Mouse (Mus musculus) MEL (cell line): ENCODE measurements around the gene C3. TPM values are rescaled to one million over a fixed set of nuclear protein-coding genes. Genes with fewer than 3 reads are reported as not detected.

ENCODE experiments used
- DNase-seq: peaks from one replicate; pipeline ENCODE4 v3.0.0; 2011; ENCODE audit warnings: low read depth, low spot score
- H3K27ac ChIP-seq: 2 replicates; pipeline ENCODE4 v1.5.1; 2012; ENCODE audit warnings: low read depth, mild to moderate bottlenecking, control low read depth, low read length, moderate library complexity; ENCODE audit not compliant: control insufficient read depth
- H3K27me3 ChIP-seq, 2 experiments: fragments of 150-350 bp in 1 of 2; sonication (generic) in 1 of 2; 2 replicates each; pipeline ENCODE4 v1.6.1; 2012; ENCODE audit warnings: low read length in 2 of 2, mild to moderate bottlenecking in 2 of 2, improper control_type of control experiment in 1 of 2, moderate library complexity in 1 of 2; ENCODE audit not compliant: insufficient read depth in 2 of 2, control insufficient read depth in 1 of 2
- H3K36me3 ChIP-seq, 2 experiments: 2 replicates each; pipeline ENCODE4 v1.6.1; 2012 to 2014; ENCODE audit warnings: low read length in 2 of 2, improper control_type of control experiment in 1 of 2, inconsistent platforms in 1 of 2, mild to moderate bottlenecking in 1 of 2; ENCODE audit not compliant: insufficient read depth in 2 of 2, control insufficient read depth in 1 of 2
- H3K4me1 ChIP-seq, 2 experiments: fragments of 150-350 bp in 1 of 2; sonication (generic) in 1 of 2; 2 replicates each; pipeline ENCODE4 v1.6.1; 2012; ENCODE audit warnings: low read length in 2 of 2, improper control_type of control experiment in 1 of 2, mild to moderate bottlenecking in 1 of 2; ENCODE audit not compliant: insufficient read depth in 2 of 2, control insufficient read depth in 1 of 2
- H3K4me3 ChIP-seq, 2 experiments: fragments of 150-350 bp in 1 of 2; sonication (generic) in 1 of 2; 2 replicates each; pipeline ENCODE4 v1.5.1; 2012; ENCODE audit warnings: low read depth in 2 of 2, low read length in 2 of 2, mild to moderate bottlenecking in 2 of 2, moderate library complexity in 2 of 2, control low read depth in 1 of 2, improper control_type of control experiment in 1 of 2; ENCODE audit not compliant: control insufficient read depth in 1 of 2, insufficient read depth in 1 of 2
- H3K79me2 ChIP-seq: 2 replicates; pipeline ENCODE4 v1.6.1; 2012; ENCODE audit warnings: mild to moderate bottlenecking, low read length, moderate library complexity; ENCODE audit not compliant: control insufficient read depth, poor library complexity, insufficient read depth
- H3K9ac ChIP-seq: 2 replicates; pipeline ENCODE4 v1.6.1; 2012; ENCODE audit warnings: low read depth, mild to moderate bottlenecking, control low read depth, low read length, moderate library complexity; ENCODE audit not compliant: control insufficient read depth, poor library complexity, severe bottlenecking
- H3K9me3 ChIP-seq: fragments of 150-350 bp; sonication (generic); replicated peaks from 2 replicates; pipeline ENCODE4 v1.6.1; 2012; ENCODE audit warnings: mild to moderate bottlenecking, low read length, improper control_type of control experiment, moderate library complexity; ENCODE audit not compliant: insufficient read depth
- BHLHE40 ChIP-seq: IDR thresholded peaks from 2 replicates; pipeline ENCODE4 v1.6.1; 2012; ENCODE audit warnings: low read depth, mild to moderate bottlenecking, inconsistent platforms, low read length, improper control_type of control experiment, borderline replicate concordance
- CHD1 ChIP-seq: IDR thresholded peaks from 2 replicates; pipeline ENCODE4 v1.6.1; 2012; ENCODE audit warnings: low read depth, mild to moderate bottlenecking, inconsistent platforms, low read length, improper control_type of control experiment
- CHD2 ChIP-seq: IDR thresholded peaks from 2 replicates; pipeline ENCODE4 v1.6.1; 2011; ENCODE audit warnings: low read length, improper control_type of control experiment
- E2F4 ChIP-seq: IDR thresholded peaks from 2 replicates; pipeline ENCODE4 v1.6.1; 2011; ENCODE audit warnings: low read depth, low read length, improper control_type of control experiment, borderline replicate concordance
- ELF1 ChIP-seq: IDR thresholded peaks from 2 replicates; pipeline ENCODE4 v1.6.1; 2014; ENCODE audit warnings: low read depth, mild to moderate bottlenecking, inconsistent platforms, low read length, improper control_type of control experiment, moderate library complexity
- EP300 ChIP-seq, 2 experiments: IDR thresholded peaks; 2 replicates each; pipeline ENCODE4 v1.6.1; 2011; ENCODE audit warnings: improper control_type of control experiment in 2 of 2, low read length in 2 of 2, low read depth in 1 of 2, mild to moderate bottlenecking in 1 of 2
- ETS1 ChIP-seq: IDR thresholded peaks from 2 replicates; pipeline ENCODE4 v1.6.1; 2012; ENCODE audit warnings: low read depth, mild to moderate bottlenecking, inconsistent platforms, low read length, improper control_type of control experiment, moderate library complexity
- GABPA ChIP-seq: IDR thresholded peaks from 2 replicates; pipeline ENCODE4 v1.6.1; 2012; ENCODE audit warnings: low read depth, mild to moderate bottlenecking, inconsistent platforms, low read length, improper control_type of control experiment, moderate library complexity
- GATA1 ChIP-seq: IDR thresholded peaks from 2 replicates; pipeline ENCODE4 v1.6.1; 2011; ENCODE audit warnings: low read depth, low read length, improper control_type of control experiment
- JUND ChIP-seq: IDR thresholded peaks from 2 replicates; pipeline ENCODE4 v1.6.1; 2011; ENCODE audit warnings: low read depth, mild to moderate bottlenecking, improper control_type of control experiment, low read length
- KAT2A ChIP-seq: conservative IDR thresholded peaks from 2 replicates; pipeline ENCODE4 v1.6.1; 2012; ENCODE audit warnings: low read depth, low read length, improper control_type of control experiment, inconsistent platforms
- MAFK ChIP-seq: IDR thresholded peaks from 2 replicates; pipeline ENCODE4 v1.6.1; 2011; ENCODE audit warnings: low read depth, mild to moderate bottlenecking, low read length, improper control_type of control experiment, borderline replicate concordance
- MAX ChIP-seq: IDR thresholded peaks from 2 replicates; pipeline ENCODE4 v1.6.1; 2011; ENCODE audit warnings: low read length, improper control_type of control experiment
- MAZ ChIP-seq: IDR thresholded peaks from 2 replicates; pipeline ENCODE4 v1.6.1; 2012; ENCODE audit warnings: low read depth, mild to moderate bottlenecking, inconsistent platforms, low read length, improper control_type of control experiment
- MEF2A ChIP-seq: IDR thresholded peaks from 2 replicates; pipeline ENCODE4 v1.6.1; 2014; ENCODE audit warnings: low read depth, mild to moderate bottlenecking, inconsistent platforms, low read length, improper control_type of control experiment; ENCODE audit not compliant: poor library complexity, insufficient replicate concordance, severe bottlenecking; ENCODE audit errors: extremely low read depth
- MXI1 ChIP-seq: IDR thresholded peaks from 2 replicates; pipeline ENCODE4 v1.6.1; 2011; ENCODE audit warnings: mild to moderate bottlenecking, low read depth, low read length, improper control_type of control experiment
- MYB ChIP-seq: IDR thresholded peaks from 2 replicates; pipeline ENCODE4 v1.6.1; 2011; ENCODE audit warnings: mild to moderate bottlenecking, low read depth, low read length, improper control_type of control experiment
- MYC ChIP-seq: IDR thresholded peaks from 2 replicates; pipeline ENCODE4 v1.6.1; 2011; ENCODE audit warnings: low read depth, mild to moderate bottlenecking, low read length, improper control_type of control experiment, moderate library complexity
- NELFE ChIP-seq: IDR thresholded peaks from 2 replicates; pipeline ENCODE4 v1.6.1; 2011; ENCODE audit warnings: low read depth, low read length, improper control_type of control experiment
- POLR2A ChIP-seq, 2 experiments: IDR thresholded peaks; 2 replicates each; pipeline ENCODE4 v1.6.1; 2011 to 2012; ENCODE audit warnings: low read length in 2 of 2, mild to moderate bottlenecking in 2 of 2, control low read depth in 1 of 2, improper control_type of control experiment in 1 of 2, low read depth in 1 of 2, moderate library complexity in 1 of 2; ENCODE audit not compliant: control insufficient read depth in 1 of 2, insufficient read depth in 1 of 2, poor library complexity in 1 of 2
- POLR2AphosphoS2 ChIP-seq: IDR thresholded peaks from 2 replicates; pipeline ENCODE4 v1.6.1; 2011; ENCODE audit warnings: low read length, improper control_type of control experiment
- POLR2AphosphoS5 ChIP-seq: IDR thresholded peaks from 2 replicates; pipeline ENCODE4 v1.6.1; 2012; ENCODE audit warnings: low read depth, borderline replicate concordance, mild to moderate bottlenecking, inconsistent platforms, low read length, moderate library complexity, mixed read lengths
- RAD21 ChIP-seq: IDR thresholded peaks from 2 replicates; pipeline ENCODE4 v1.6.1; 2011; ENCODE audit warnings: mild to moderate bottlenecking, low read depth, low read length, improper control_type of control experiment
- RCOR1 ChIP-seq: IDR thresholded peaks from 2 replicates; pipeline ENCODE4 v1.6.1; 2012; ENCODE audit warnings: low read depth, mild to moderate bottlenecking, inconsistent platforms, low read length, improper control_type of control experiment
- SIN3A ChIP-seq: IDR thresholded peaks from 2 replicates; pipeline ENCODE4 v1.6.1; 2012; ENCODE audit warnings: low read length, improper control_type of control experiment, inconsistent platforms
- SMC3 ChIP-seq: IDR thresholded peaks from 2 replicates; pipeline ENCODE4 v1.6.1; 2011; ENCODE audit warnings: low read depth, low read length, improper control_type of control experiment
- TBP ChIP-seq: IDR thresholded peaks from 2 replicates; pipeline ENCODE4 v1.8.0; 2011; ENCODE audit warnings: low read depth, low read length, improper control_type of control experiment
- TCF12 ChIP-seq: IDR thresholded peaks from 2 replicates; pipeline ENCODE4 v1.6.1; 2014; ENCODE audit warnings: low read depth, mild to moderate bottlenecking, inconsistent platforms, low read length, improper control_type of control experiment, moderate library complexity
- UBTF ChIP-seq: IDR thresholded peaks from 2 replicates; pipeline ENCODE4 v1.6.1; 2012; ENCODE audit warnings: low read depth, mild to moderate bottlenecking, inconsistent platforms, low read length, improper control_type of control experiment, moderate library complexity, borderline replicate concordance; ENCODE audit not compliant: insufficient read depth
- USF1 ChIP-seq: IDR thresholded peaks from 2 replicates; pipeline ENCODE4 v1.6.1; 2014; ENCODE audit warnings: low read depth, mild to moderate bottlenecking, inconsistent platforms, low read length, improper control_type of control experiment, moderate library complexity
- USF2 ChIP-seq, 2 experiments: IDR thresholded peaks; 2 replicates each; pipeline ENCODE4 v1.6.1; 2011 to 2012; ENCODE audit warnings: improper control_type of control experiment in 2 of 2, low read length in 2 of 2, borderline replicate concordance in 1 of 2, inconsistent platforms in 1 of 2, low read depth in 1 of 2, mild to moderate bottlenecking in 1 of 2; ENCODE audit not compliant: insufficient read depth in 1 of 2
- ZC3H11A ChIP-seq: IDR thresholded peaks from 2 replicates; pipeline ENCODE4 v1.6.1; 2012; ENCODE audit warnings: low read depth, mild to moderate bottlenecking, inconsistent platforms, low read length, improper control_type of control experiment
- ZKSCAN1 ChIP-seq: IDR thresholded peaks from 2 replicates; pipeline ENCODE4 v1.6.1; 2012; ENCODE audit warnings: low read depth, mild to moderate bottlenecking, inconsistent platforms, low read length, improper control_type of control experiment, moderate library complexity
- ZMIZ1 ChIP-seq: IDR thresholded peaks from 2 replicates; pipeline ENCODE4 v1.6.1; 2012; ENCODE audit warnings: low read depth, mild to moderate bottlenecking, inconsistent platforms, low read length, improper control_type of control experiment, moderate library complexity
- ZNF384 ChIP-seq: IDR thresholded peaks from 2 replicates; pipeline ENCODE4 v1.6.1; 2012; ENCODE audit warnings: low read depth, mild to moderate bottlenecking, inconsistent platforms, low read length, improper control_type of control experiment
- polyA plus RNA-seq, 2 experiments: library from polyadenylated mRNA; stranded (reverse) in 1 of 2; unstranded in 1 of 2; fragments of >175 nt in 1 of 2; fragments of >200 nt in 1 of 2; gene quantifications; 2 replicates each; pipeline versions ENCODE4 v1.2.1 to v1.2.4; 2012; ENCODE audit warnings: low replicate concordance in 2 of 2, low read depth in 1 of 2; ENCODE audit not compliant: insufficient read length in 2 of 2, insufficient read depth in 1 of 2, missing spikeins in 1 of 2
- total RNA-seq: library from RNA; depleted of rRNA; stranded (reverse); fragments of 300-350 nt; gene quantifications from 2 replicates; pipeline ENCODE4 v1.2.3, GENCODE M21; 2012

Gene C3
- total and polyA plus RNA-seq, 3 experiments = 0.35 to 3.2 TPM; not detected in 1

DNA sequence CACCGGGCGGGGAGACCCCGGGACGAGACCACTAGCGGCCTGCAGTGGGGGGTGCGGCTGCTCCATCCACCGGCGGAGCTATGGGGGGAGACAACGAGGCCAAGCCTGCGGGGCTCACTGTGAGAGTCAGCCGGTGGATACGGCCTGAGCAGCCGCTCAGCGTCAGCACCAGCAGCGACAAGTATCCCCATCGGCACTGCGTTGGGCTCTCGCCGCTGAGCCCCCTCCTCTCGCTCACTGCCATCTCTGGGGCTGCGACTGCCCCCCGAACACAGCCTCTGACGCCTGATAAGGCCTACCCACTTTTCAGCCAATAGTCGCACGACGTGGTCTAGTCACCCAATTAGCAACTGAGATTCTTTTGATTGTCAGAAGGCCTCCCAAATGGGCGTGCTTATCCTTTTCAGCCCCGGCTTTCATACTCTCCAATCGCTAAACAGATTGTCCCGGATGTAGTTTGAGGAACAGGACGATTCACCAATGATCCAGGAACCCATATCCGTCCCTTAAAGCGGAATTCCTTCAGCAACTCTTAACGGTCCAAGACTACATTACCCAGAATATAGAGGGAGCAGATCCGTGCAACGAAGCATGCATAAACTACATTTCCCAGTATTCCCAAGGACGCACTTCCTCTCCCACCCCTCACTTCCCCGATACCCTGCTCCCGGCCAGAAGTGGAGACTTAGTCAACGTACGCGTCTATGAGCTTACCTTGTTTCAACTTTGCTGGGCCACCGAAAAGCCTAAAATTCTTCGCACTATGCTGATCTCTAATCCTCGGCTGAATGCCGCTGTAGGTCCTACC, 19.7 kb upstream of the C3 start:
- H3K36me3 ChIP-seq = peaks cover 0 to 11% of the 10 kb centered on the region in 2 experiments; a peak in 2 of 4 replicates
- no peaks in the 10 kb centered on the region for H3K9me3 ChIP-seq
- H3K9ac ChIP-seq = peak overlapping the region; percentile 87
- peak overlapping the region; percentile 85 to 91 for H3K4me3 ChIP-seq
- H3K27ac ChIP-seq = peak overlapping the region; percentile 81
- H3K79me2 ChIP-seq = peaks cover 13% of the 10 kb centered on the region
- peaks cover 0 to 24% of the 10 kb centered on the region in 2 experiments; a peak in 2 of 4 replicates for H3K4me1 ChIP-seq
- DNase-seq = peak; percentile 100
- no peaks in the 10 kb centered on the region for H3K27me3 ChIP-seq
- TF ChIP-seq TBP = peak; percentile 68; the same call in 1 of the 2 replicates
- no peak for TF ChIP-seq MEF2A
- peak; percentile 99 for TF ChIP-seq CHD1
- no peak for TF ChIP-seq UBTF
- peak; percentile 25; the same call in 1 of the 2 replicates for TF ChIP-seq ZMIZ1
- peak; percentile 73 for TF ChIP-seq MYC
- TF ChIP-seq ELF1 = peak; percentile 95
- TF ChIP-seq SMC3 = no peak
- TF ChIP-seq MYB = no peak
- no peak; the same call in 1 of the 2 replicates for TF ChIP-seq JUND
- TF ChIP-seq MAFK = no peak
- peak; percentile 52; the same call in 1 of the 2 replicates for TF ChIP-seq MAZ
- 0 out of 2 replicates have a peak, but pooled peaks have one; percentile 15 for TF ChIP-seq ETS1
- TF ChIP-seq MAX = no peak
- peak; percentile 99 for TF ChIP-seq KAT2A
- TF ChIP-seq ZNF384 = no peak
- TF ChIP-seq EP300 (IDR thresholded peaks at IDR 0.05; ENCODE audit: low read depth in 1 of 2, low read length in 2 of 2) = 0 out of 4 replicates have a peak, but pooled peaks of 1 of the 2 experiments have one; percentile 12
- TF ChIP-seq RCOR1 = no peak
- TF ChIP-seq MXI1 = peak; percentile 66; the same call in 1 of the 2 replicates
- peak; percentile 50 for TF ChIP-seq GATA1
- no peak for TF ChIP-seq ZKSCAN1
- no peak for TF ChIP-seq POLR2AphosphoS5
- TF ChIP-seq RAD21 = no peak
- TF ChIP-seq SIN3A = peak; percentile 68
- no peak for TF ChIP-seq ZC3H11A
- peak; percentile 47 to 63; a peak in 3 of 4 replicates for TF ChIP-seq POLR2A (IDR thresholded peaks at IDR 0.05; ENCODE audit: control insufficient read depth in 1 of 2, insufficient read depth in 1 of 2, low read depth in 1 of 2, low read length in 2 of 2, poor library complexity in 1 of 2)
- TF ChIP-seq E2F4 = no peak
- TF ChIP-seq USF2 (IDR thresholded peaks at IDR 0.05; ENCODE audit: borderline replicate concordance in 1 of 2, insufficient read depth in 1 of 2, low read depth in 1 of 2, low read length in 2 of 2) = no peak
- TF ChIP-seq NELFE = peak; percentile 75
- no peak for TF ChIP-seq USF1
- TF ChIP-seq GABPA = no peak; the same call in 1 of the 2 replicates
- peak; percentile 52; the same call in 1 of the 2 replicates for TF ChIP-seq POLR2AphosphoS2
- TF ChIP-seq CHD2 = peak; percentile 92
- TF ChIP-seq BHLHE40 = no peak
- peak; percentile 39 for TF ChIP-seq TCF12
